Mouse (Mus musculus): ENCODE measurements around the gene Evi2a.

Evi2a gene

DNA sequence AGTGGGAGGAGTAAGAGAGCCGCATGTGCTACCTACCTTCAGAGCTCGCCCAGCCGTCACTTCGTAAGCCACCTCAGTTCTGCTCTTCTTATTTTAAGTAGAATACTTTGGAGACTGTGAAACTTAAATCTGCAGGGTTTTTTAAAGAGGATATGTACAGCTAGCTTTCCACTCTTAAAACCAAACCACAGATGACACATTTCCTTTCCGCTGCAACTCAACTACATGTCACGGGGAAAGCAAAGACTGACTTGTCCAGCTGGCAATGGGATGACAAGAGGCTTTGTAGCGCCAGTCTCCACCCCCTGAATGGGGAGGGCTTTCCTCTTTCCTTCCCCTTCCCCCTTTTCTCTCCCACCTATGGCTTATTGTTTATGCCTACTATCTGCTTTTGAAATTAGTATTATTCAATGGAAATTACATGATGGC lies at the start of gene Evi2a, which contains the start of gene Evi2:
TSS of gene Evi2a (minus strand) at position 277 of the 429 bp plus-strand sequence.
TSS of gene Evi2 (minus strand) at position 257 of the 429 bp plus-strand sequence.
- DNase-seq (ENCODE audit: low spot score) = no peak

GRCm38 (mm10) chr11:79577741-79578140 lies 47.3 kb upstream of the Evi2a start:
- DNase-seq (ENCODE audit: low spot score) = peak; percentile 78

GRCm38 (mm10) chr11:79575383-79576073 lies 45.1 kb upstream of the Evi2a start:
- no peak for DNase-seq (ENCODE audit: low spot score)

DNA sequence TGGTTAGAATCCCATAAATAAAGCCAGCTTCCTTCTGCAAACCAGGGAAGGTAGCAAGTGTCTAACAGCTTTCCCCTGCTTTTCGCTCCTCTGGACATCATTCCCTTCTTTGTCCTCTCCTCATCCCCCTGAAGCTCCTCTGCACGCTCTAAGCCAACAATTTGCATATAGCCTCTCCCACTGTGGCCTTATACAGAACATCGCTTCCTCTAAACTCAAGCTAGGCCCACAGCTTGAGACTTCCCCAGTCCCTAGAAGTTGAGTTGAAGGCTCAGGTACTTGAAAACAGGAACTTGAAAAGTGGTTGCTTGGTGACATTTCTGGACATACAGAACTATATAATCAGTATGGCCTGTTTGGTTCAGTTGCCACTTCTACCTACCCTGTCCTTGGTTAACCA lies 43.4 kb upstream of the Evi2a start:
- no peak for DNase-seq (ENCODE audit: low spot score)

- DNase-seq (ENCODE audit: low spot score) = no peak
Measured at GRCm38 (mm10) chr11:79570319-79570718, 39.9 kb upstream of the Evi2a start.

DNA sequence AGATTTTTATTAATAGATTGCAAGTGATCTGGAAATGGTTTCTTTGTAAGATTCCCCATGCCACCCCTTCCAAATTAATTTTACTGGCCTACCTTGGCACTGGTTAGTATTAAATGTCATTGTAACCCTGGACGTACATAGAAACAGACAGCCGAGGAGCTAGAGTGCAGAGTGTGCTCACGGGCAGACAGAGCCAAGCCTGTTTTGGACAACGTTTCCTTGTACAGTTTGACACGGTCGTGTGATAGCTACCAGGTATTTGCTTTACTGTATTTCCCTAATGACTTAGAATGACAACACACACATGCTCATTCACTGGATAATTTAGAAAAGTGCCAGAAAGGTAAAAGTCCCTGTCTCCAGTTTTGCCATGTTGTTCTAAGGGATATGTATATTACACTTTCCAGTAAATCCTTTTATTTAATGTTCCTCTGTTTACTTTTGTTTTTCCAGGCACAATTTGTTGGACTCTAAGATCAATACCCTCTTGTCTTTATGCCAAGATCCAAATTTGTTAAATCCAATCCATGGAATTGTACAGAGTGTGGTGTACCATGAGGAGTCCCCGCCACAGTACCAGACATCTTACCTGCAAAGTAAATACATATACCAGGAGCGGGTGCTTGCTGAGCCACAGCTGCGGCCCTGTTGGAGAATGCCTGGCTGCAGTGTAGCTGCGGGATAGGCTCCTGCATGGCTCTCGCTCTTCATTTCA lies 37.9 kb upstream of the Evi2a start:
- DNase-seq (ENCODE audit: low spot score) = no peak

- no peak for DNase-seq (ENCODE audit: low spot score)
Measured at GRCm38 (mm10) chr11:79566947-79567346, 36.5 kb upstream of the Evi2a start.

DNA sequence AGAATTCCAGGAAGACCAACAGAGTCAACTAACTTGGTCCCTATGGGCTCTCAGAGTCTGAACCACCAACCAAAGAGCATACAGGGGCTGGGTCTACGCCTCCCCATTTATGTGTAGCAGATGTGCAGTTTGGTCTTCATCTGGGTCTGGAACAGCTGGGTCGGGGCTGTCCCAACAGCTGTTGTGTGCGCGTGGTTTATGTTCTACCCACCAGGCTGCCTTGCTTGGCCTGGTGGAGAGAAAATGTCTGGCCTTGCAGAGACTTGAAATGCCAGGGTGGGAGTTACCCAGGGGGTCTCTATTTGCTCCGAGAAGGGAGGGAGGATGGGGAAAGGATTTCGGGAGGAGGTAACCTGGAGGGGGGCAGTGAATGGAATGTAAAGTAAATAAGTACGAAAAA lies 33.1 kb upstream of the Evi2a start:
- no peak for DNase-seq (ENCODE audit: low spot score)

- DNase-seq (ENCODE audit: low spot score) = no peak
Measured at GRCm38 (mm10) chr11:79560536-79560935, 30.1 kb upstream of the Evi2a start.

- DNase-seq (ENCODE audit: low spot score) = no peak
Measured at GRCm38 (mm10) chr11:79552622-79553021, 22.2 kb upstream of the Evi2a start.

DNA sequence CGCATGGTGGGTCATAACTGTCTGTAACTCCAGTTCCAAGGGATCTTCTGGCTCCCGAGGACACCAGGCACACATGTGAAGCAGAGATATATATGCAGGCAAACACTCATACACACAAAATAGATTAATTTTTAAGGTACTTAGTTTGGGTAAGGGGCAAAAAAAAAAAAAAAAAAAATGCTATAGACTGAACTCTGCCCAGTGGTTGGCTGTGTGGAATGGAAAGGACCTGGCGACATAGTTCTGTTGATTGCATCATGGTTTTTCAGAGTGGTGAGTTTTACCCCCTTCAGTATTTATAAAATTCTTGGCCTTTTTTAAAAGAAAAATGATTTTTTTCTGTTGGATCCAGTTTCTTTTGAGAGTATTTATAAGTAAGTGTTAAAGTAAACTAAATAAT lies 5.9 kb upstream of the Evi2a start:
- no peak for DNase-seq (ENCODE audit: low spot score)

- DNase-seq (ENCODE audit: low spot score) = no peak
Measured at GRCm38 (mm10) chr11:79535554-79535953, 5.1 kb upstream of the Evi2a start.

DNA sequence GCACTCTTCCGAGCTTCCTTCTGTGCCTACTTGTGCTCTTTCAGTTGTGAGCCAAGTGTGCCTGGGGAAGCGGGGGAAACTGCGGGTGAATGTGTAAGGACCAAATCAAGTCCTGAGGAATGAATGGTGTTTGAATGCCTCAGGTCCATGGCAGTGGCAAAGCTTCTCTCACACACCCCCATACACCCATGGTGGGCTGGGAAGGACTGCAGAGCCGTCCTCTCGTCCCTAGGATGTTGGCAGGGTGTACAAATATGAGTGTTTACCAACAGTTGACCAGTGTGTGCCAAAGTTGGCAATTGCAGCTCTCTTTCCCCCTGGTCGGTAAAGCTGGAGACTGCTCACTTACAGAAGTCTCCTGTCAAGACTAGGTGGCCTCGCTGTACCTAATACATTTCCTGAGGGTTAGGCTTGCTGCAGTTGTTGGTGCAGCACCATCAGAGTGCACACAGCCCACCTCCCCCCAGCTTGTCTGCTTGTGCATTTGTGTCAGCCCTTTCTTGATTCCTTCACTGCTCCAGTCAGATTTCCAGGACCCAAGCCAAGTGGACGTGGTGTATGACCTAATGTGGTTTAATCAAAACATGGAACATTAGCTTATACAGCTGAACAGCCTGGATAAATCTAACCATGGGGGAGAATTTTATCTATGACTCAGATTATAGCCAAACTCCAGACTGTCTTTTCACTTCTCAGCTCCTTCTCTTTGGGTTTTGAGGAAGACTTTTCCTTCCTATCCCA lies 3.7 kb upstream of the Evi2a start:
- peak; percentile 87 for DNase-seq (ENCODE audit: low spot score)

DNA sequence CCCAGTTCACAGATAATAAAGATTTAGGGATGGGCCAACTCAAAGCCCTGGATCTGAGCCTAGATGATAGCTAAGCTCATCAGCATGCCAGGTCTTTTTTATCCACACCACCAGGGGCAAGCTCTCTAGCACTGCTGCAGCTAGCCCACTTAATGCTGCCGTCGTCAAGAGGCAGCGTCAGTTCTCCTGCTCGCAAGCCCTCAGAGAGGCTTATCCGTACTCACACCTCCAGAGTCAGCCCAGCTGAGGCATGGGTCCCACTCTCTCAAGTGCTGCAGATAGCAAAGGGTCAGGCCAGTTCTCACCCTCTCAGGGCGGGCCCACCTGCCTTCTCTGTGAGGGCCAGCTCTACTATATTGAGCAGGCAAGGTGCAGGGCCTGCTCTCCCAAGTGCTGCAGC lies 2.9 kb upstream of the Evi2a start:
- no peak for DNase-seq (ENCODE audit: low spot score)

DNA sequence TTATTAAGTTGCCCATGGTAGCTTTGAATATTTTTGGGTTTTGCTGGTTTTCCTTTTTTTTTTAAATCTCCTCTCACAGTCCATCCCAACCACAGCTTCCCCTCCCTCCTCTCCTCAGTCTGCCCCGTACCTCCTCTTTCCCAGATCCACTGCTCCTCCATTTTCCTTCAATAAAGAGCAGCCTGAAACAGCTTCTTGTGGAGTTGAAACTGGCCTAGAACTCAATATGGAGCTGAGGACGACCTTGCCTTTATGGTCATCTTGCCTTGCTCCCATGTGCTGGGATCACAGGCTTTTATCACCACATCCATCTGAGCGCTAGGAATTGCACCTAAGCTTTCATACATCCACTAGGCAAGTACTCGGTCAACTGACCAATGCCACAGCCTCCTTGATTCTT lies 1.1 kb upstream of the Evi2a start:
- DNase-seq (ENCODE audit: low spot score) = no peak

DNA sequence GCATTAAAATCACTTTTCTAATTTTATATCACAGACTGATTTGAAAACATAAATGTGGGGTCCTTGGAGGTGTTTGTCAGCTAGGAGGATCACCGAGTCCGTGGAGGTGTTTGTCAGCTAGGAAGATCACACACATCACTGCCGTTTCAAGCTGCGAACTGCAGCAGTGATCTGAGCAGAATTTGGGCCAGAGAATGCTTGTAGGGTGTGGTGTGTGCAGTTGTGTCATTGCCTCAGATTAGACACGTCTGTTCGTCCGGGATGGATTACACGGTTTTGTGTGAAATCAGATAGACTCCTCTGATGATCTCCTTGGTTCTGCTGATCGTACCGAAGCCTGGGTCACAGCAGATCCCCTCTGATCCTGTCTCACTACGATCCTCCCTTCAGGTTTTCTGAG lies 365 bp upstream of the Evi2a start:
- no peak for DNase-seq (ENCODE audit: low spot score)

DNA sequence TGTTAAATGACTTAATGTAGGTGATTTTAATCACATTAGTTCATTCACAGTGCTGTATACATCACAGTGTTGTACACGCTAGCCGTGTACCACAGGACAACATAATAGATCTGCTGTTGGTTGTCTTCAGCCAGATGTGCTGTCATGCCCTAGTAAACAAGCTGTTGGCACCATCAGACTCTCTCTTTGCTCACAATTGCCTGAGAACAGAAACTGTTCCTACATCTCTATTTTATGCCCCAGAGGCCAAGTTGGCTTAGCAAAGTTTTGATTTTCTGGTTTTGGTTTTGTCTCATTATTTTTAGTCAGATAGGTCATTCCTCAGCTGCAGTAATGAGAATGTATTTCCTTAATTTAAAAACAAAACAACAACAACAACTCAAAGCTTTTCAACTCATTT lies 673 bp downstream of the Evi2a start:
- DNase-seq (ENCODE audit: low spot score) = peak; percentile 54

DNA sequence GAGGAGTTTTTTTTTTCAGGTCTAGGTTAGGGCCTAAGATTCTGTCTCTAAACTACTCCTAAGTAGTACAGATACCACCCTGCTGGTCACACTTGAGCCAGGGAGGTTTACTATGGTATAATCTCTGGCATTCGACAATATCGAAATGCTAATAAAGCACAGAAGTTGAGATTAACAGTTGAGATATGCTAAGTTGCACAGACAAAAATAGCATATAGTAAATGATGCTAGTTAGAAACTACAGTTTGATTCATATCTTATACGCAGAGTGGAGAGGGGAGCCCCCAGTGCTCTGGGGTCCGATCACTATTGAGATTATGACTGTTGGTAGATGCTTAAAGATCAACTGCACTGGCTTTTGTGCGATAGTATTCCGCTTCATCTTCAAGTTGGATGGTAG lies 1.2 kb downstream of the Evi2a start:
- DNase-seq (ENCODE audit: low spot score) = no peak

- no peak for DNase-seq (ENCODE audit: low spot score)
Measured at GRCm38 (mm10) chr11:79528601-79529000, 1.8 kb downstream of the Evi2a start.

GRCm38 (mm10) chr11:79527739-79528384 lies 2.5 kb downstream of the Evi2a start:
- no peak for DNase-seq (ENCODE audit: low spot score)

GRCm38 (mm10) chr11:79527015-79527738 lies 3.2 kb downstream of the Evi2a start:
- no peak for DNase-seq (ENCODE audit: low spot score)

- no peak for DNase-seq (ENCODE audit: low spot score)
Measured at GRCm38 (mm10) chr11:79526549-79526948, 3.9 kb downstream of the Evi2a start.
